Mouse (Mus musculus) left cerebral cortex, adult 2 months (tissue): ENCODE measurements at regions not wholly inside any gene's neighbourhood (a gene's known extent, or its start where the extent isn't known, plus 50 kb on each side); places are given as distances from the start of the nearest gene placed in this dataset.
"Not testable (repeated sequence)": the region's sequence is repeated elsewhere in the genome, so short reads cannot be mapped to it uniquely, and the experiment has no call there.

Experiments used
- DNase-seq, 2 experiments: peaks; one replicate each; pipeline ENCODE4 v3.0.0; 2021 to 2022; ENCODE audit warnings: low spot score in 2 of 2, mixed read lengths in 1 of 2; ENCODE audit errors: extremely low spot score in 1 of 2
- H3K27ac ChIP-seq: fragments of 200-600 bp; 2 replicates; pipeline ENCODE4 v1.8.1; 2022
- H3K4me3 ChIP-seq: fragments of 200-600 bp; 2 replicates; pipeline ENCODE4 v1.8.1; 2022
- CTCF ChIP-seq: fragments of 200-600 bp; IDR thresholded peaks from 2 replicates; pipeline ENCODE4 v1.8.1; 2022; ENCODE audit warnings: antibody characterized with exemption, mild to moderate bottlenecking, moderate library complexity
- intact Hi-C: fragments of 180-260 bp; cut with DNase I; formaldehyde crosslinking; loops from one replicate; pipeline ENCODE4 v1.15.1; 2025

DNA sequence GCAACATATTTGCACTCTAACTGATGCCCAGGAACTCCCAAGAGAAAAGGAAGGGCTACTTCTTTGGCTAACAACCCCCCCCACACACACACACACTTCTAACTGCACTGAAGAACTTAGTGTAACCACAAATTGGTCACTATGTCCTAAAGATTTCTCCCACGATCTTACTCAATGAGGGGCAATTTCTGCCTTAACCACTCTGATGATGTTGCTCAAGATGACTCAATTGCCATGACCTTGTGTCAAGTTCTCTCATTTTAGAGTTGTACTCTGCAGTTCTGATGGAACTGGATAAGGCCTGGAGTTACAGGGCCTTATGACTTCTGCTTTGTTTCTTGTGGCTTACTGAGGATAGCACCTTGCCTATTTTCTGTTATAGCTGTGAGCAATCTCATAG lies 81.7 kb downstream of the Sem1 start:
- intact Hi-C loops: no loop called here
- Histone ChIP-seq H3K4me3 (no peak overlapping the region), H3K27ac (no peak overlapping the region)
- no peak for TF ChIP-seq CTCF
- DNase-seq: no peak

DNA sequence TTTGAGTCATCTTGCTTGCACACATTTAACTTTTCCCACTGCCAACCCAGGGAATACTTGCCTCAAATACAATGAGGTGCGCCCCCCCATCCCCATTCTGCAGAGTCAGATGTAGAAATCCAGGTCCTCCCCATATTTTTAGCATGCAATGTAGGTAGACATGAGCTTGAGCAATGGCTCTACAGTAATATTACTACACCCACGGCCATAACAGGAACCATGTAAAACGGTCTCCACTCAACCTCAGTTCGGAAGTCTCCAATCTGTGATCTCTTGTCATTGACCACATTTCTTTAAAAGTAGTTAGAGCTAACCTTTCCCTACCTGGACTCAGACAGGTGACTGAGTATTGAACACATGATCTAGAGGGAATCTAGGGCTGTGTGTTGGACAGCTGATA lies 82.1 kb downstream of the Sem1 start:
- Histone ChIP-seq H3K27ac (no peak overlapping the region), H3K4me3 (no peak overlapping the region)
- TF ChIP-seq CTCF: no peak
- intact Hi-C loops: no loop called here
- DNase-seq: no peak

- peak; percentile 23 to 57 for DNase-seq
- no peak overlapping the region for H3K4me3 ChIP-seq
- H3K27ac ChIP-seq: no peak overlapping the region
- intact Hi-C loops: loop anchor here (5.0 to 10.0 kb wide), 2 partner anchors 176 to 327 kb away; no protein-coding TSS in a partner anchor
- no peak for TF ChIP-seq CTCF
Measured at GRCm38 (mm10) chr6:6488191-6488590, 90.3 kb downstream of the Sem1 start.

DNA sequence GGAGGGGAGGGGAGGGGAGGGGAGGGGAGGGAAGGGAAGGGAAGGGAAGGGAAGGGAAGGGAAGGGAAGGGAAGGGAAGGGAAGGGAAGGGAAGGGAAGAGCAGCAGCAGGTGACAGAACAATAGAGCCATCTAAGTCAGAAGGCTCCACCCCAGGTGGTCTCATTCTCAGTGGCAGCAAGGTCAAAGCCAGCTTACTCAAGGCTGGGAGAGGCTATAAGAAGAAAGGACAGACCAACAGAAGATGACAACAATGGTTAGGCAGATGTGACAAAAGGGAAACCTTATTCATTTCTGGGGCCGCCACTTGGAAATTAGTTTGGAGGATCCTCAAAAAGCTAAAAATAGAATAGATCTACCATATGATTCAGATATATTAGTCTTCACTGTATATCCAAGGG lies 96.9 kb downstream of the Sem1 start:
- intact Hi-C loops: loop anchor here (10.0 kb wide), 1 partner anchor 333 kb away; no protein-coding TSS in a partner anchor
- not testable (repeated sequence) for H3K4me3 ChIP-seq, DNase-seq, H3K27ac ChIP-seq

DNA sequence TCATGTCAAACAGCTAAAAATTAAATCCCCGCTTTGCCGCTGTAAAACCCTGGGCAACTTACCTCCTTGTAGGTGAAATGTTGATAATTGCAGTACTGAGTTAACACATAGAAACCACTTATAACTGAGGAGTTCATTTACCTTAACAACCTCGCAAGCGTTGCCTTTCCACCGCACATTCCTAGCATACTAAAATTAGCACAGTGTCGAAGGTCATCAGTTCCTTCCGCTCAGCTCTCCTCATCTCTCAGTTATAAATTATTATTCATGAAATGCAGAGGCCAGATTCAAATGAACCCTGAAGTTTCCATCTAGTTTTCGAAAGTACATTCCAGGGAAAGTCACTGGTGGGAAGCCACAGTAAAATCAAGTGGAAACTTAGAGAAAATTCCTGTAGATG lies 108.1 kb downstream of the Sem1 start:
- DNase-seq: no peak
- Histone ChIP-seq H3K27ac (no peak overlapping the region), H3K4me3 (no peak overlapping the region)
- intact Hi-C loops: no loop called here
- TF ChIP-seq CTCF: no peak

GRCm38 (mm10) chr6:6467526-6467925 lies 110.9 kb downstream of the Sem1 start:
- DNase-seq: no peak
- TF ChIP-seq CTCF: no peak
- intact Hi-C loops: no loop called here
- H3K27ac ChIP-seq: no peak overlapping the region
- H3K4me3 ChIP-seq: no peak overlapping the region

- no peak overlapping the region for H3K27ac ChIP-seq
- TF ChIP-seq CTCF: no peak
- intact Hi-C loops: no loop called here
- DNase-seq: no peak
- no peak overlapping the region for H3K4me3 ChIP-seq
Measured at GRCm38 (mm10) chr6:6466231-6466630, 112.2 kb downstream of the Sem1 start.

- no peak for TF ChIP-seq CTCF
- DNase-seq: no peak
- Histone ChIP-seq H3K27ac (no peak overlapping the region), H3K4me3 (no peak overlapping the region)
- intact Hi-C loops: no loop called here
Measured at GRCm38 (mm10) chr6:6463807-6464470, 114.5 kb downstream of the Sem1 start.

DNA sequence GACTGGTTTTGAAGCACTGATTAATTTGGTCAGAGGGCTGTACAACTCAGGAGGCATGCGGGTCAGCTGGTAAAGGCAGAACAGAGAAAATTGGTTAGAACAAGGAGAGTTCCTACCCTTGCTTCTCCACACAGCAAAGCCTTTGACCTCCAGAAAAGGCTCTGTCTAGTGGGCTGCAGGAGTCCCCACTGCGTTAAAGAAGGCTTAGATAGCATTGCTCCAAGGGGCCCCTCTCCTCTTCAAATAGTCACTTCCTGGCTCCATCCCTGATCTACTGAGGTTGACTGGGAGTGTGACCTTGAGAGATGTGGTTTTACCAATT lies 118.6 kb downstream of the Sem1 start:
- DNase-seq: no peak
- intact Hi-C loops: loop anchor here (5.0 kb wide), 1 partner anchor 217 kb away; no protein-coding TSS in a partner anchor
- Histone ChIP-seq H3K4me3 (no peak overlapping the region), H3K27ac (no peak overlapping the region)
- no peak for TF ChIP-seq CTCF

DNA sequence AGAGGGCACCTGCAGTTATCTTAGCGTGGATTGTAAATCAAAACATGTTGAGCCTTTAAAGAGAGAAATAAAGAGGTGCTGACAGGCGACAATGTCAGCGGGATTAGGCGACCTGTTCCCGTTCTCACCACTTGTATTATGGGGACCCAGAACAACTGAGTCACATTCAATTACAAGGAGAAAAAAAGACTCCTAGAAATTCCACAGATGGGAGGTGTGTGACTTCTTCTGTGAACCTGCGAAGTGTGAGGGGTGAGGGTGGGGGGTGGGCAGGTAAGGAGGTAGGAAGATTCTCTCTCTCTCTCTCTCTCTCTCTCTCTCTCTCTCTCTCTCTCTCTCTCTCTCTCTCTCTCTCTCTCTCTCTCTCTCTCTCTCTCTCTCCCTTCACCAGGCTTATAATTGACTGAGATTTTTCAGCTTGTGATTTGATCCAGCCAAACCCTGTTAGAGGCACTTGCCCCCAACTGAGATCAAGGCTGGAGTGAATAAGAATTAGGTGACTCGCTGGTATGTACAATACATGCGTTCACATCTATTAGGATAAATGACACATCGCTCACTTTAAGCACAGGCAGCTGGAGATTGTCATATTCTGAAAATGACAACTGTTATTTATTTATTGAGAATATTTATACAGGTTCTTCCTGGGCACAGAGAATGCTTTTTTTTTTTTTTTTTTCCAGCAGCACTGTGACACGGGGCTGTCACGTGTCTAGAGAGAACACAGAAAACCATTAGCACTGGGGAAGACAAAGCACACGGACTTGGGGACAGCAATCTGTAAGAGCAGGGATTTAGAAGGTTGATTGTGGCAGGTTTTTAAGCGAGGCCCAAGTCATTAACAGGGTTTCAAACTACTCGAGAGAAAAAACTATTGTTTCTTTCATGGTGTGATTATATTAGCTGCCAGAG lies 119.2 kb downstream of the Sem1 start:
- H3K27ac ChIP-seq: no peak overlapping the region
- H3K4me3 ChIP-seq: no peak overlapping the region

GRCm38 (mm10) chr6:6457726-6458125 lies 120.7 kb downstream of the Sem1 start:
- intact Hi-C loops: loop anchor here (5.0 kb wide), 1 partner anchor 220 kb away; no protein-coding TSS in a partner anchor

More for the DNA sequence above, 119.2 kb downstream of the Sem1 start:
- intact Hi-C loops: loop anchor here (5.0 kb wide), 1 partner anchor 218 kb away; no protein-coding TSS in a partner anchor
- DNase-seq: no peak
- TF ChIP-seq CTCF: no peak

DNA sequence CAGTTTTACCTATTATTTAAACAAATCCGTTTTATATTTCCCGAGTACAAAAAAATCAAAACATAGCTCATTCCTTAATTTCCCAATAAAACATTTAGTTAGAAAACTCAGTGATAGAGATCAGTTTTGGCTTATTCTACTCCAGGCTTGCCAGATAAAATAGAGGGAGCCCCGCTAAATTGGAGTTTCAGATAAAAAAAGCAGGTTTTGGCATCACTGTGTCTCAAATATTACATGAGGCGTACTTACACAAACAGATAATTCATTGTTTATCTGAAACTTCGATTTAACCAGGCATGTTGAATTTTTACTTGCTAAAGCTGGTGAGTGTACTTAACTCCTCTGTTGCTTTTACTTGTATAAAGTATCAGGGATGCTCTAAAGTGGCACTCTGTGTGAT lies 121.5 kb downstream of the Sem1 start:
- no peak for DNase-seq
- no peak overlapping the region for H3K27ac ChIP-seq
- no peak overlapping the region for H3K4me3 ChIP-seq
- intact Hi-C loops: loop anchor here (5.0 kb wide), 1 partner anchor 220 kb away; no protein-coding TSS in a partner anchor
- TF ChIP-seq CTCF: no peak

More at GRCm38 (mm10) chr6:6457726-6458125, 120.7 kb downstream of the Sem1 start:
- H3K4me3 ChIP-seq: no peak overlapping the region
- no peak for TF ChIP-seq CTCF
- H3K27ac ChIP-seq: no peak overlapping the region
- no peak for DNase-seq
